Mouse (Mus musculus) spleen, postnatal 36 days (tissue): ENCODE data around the gene Tekt1.
A peak's percentile ranks its signal among the peaks of the same experiment; 100 is the strongest.

Source experiments
- DNase-seq, 2 experiments: peaks; one replicate each; pipeline ENCODE4 v3.0.0; 2022; ENCODE audit warnings: low spot score in 2 of 2, mixed read lengths in 1 of 2

The Tekt1 gene

GRCm38 (mm10) chr11:72342549-72343237, 19.5 kb downstream of the Tekt1 start:
- DNase-seq: peak in 1 of 2 experiments; percentile 19

- DNase-seq: no peak
Observed at GRCm38 (mm10) chr11:72339716-72340115, 22.5 kb downstream of the Tekt1 start.

- DNase-seq: no peak
Observed at GRCm38 (mm10) chr11:72338437-72338871, 23.8 kb downstream of the Tekt1 start.

DNA sequence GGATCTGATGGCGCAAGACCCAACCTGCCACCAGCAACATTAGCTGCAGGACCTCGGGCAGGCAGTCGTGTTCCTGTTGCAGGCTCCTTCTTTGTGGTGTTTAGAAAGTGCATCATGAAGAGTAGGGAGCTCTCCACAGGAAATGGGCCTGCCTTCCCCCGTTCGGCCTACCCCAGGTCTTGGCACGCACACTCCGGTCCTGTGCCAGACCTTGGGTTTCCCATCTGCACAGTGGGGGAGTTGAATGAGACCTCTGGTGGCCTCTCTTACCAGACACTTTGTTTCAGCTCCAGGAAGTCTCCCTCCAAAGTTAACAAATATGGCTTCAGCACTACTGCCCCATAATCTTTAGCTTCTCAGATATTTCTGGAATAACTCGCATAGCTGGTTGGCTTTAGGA, 25.5 kb downstream of the Tekt1 start:
- no peak for DNase-seq

- DNase-seq: no peak
Observed at GRCm38 (mm10) chr11:72334653-72335052, 27.6 kb downstream of the Tekt1 start.

DNA sequence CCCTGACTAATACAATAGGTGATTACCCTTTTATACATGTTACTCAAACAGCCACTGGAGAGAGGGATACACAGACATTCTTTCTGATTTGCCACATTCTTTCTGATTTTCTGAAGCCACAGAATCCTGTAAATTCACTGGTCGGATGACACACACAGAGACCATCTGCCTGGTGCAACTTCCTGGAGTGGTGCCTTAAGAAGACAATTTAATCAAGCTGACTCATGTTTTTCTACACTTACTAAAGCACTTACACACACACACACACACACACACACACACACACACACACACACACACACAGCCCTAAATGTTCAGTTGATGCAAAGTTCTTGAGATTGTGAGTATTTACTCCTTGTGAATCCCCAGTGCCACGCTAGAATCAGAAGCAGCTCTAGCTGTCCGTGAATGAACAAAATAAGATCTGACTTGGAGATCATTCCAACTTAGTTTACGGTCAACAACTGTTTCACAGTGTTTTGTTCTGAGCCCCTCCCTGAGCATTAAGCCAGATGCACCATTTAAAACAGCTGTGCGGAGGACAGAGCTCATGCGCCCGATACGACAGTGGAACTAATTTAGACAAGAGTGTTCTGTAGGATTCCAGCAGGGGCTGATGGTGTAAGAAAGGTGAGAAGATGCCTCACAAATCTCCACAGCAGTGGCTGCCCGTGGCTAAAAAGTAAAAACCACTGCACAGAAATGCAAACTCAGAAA, 29.1 kb downstream of the Tekt1 start:
- no peak for DNase-seq

GRCm38 (mm10) chr11:72325701-72326100, 36.5 kb downstream of the Tekt1 start:
- DNase-seq: no peak

DNA sequence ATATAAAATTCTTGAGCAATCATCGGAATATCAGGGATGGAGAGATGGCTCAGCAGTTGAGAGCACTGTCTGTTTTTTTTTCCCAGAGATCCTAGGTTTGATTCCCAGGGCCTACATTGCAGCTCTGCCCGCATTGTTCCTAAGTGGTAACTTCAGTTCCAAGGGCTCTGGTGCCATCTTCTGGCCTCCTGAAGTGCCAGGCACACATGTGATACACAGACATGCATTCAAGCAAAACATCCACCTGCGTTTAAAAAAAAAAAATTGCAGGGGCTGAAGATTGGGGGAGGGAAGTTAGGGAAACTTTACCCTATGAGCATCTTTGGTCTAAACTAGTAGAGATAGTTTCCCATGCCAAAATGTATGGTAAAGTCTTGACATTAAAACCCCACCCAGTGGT, 37.8 kb downstream of the Tekt1 start:
- DNase-seq: no peak

GRCm38 (mm10) chr11:72318026-72318425, 44.2 kb downstream of the Tekt1 start:
- no peak for DNase-seq

GRCm38 (mm10) chr11:72314151-72314895, 47.9 kb downstream of the Tekt1 start, which contains the start of gene Fbxo39:
Gene Fbxo39 (plus strand): TSS chr11:72314444.
- DNase-seq: no peak

- no peak for DNase-seq
Observed at GRCm38 (mm10) chr11:72311355-72312001, 50.8 kb downstream of the Tekt1 start.

DNA sequence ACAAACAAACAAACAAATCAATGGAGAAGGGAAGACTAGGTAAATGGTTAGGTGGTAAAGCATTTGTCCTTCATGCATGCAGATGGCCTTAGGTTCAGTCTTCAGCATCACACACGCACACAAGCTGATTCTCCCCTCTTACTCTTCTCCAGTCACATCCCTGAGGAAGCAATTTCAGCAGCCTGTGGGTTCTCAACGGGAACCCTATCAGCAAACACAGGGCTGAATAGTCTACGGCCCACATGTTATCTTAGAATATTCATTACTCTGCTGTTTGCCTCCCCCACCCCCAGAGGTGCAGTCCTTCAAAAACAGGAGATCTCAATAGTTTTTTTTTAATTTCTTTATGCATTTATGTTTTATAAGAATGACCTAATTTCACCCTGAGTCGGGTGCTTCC, 51.8 kb downstream of the Tekt1 start:
- no peak for DNase-seq

DNA sequence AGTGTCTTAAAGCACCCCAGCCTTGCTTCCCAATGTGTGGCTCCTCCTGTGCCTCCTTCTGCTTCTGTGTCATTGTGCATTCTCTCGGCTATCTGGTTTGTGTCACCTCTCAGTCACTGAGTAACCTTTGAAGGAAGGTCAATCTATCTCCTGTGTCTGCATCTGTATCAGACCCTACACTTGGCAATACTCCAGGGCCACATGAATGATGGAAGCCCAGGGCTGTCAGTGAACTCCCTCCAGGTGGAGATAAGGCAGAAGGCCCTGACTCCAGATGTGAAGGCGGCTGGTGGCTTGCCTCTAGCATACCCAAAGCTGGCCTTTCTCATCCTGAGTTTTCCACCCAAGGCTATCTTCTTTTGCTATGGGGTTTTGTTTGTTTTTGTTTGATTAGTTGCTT, 53.3 kb downstream of the Tekt1 start:
- peak in 1 of 2 experiments; percentile 23 for DNase-seq

DNA sequence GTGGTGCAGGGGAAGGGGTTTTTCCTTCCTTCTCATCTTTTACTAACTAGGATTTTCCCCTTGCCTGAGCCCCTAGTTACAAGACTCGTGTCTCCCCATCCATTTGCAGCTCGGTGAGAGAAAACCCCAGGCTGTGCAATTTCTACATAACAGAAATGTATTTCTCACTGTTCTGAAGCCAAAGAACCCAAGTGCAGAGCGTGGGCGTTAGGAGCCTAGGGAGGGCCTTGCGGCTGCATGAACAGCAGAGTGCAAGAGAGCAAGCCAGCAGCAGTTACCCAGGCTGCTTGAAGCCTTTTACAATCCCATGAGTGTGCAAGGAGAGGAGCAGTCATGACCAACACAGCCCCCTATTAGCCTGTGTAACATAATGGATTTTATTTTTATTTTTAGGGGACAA, 54.8 kb downstream of the Tekt1 start:
- no peak for DNase-seq

DNA sequence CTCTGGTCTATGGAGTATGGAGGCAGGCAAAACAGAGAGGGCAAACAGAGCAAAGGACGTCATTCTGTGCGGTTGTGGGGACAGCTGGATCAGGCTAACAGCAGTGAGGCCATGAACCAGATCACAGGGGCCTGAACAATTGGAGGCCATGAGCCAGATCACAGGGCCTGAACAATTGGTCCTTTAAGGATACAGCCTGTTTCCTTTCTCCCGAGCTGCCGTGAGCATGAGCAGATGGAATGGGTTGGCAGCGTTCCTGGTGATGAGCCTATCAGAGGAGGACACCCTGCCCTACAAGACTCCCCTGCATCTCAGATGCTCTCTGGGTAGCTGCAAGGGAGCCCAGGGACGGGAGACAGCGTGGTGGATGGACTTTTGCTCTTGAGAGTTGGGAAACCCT, 60.0 kb downstream of the Tekt1 start:
- no peak for DNase-seq

GRCm38 (mm10) chr11:72301334-72301733, 60.9 kb downstream of the Tekt1 start, which contains the start of gene Xaf1:
Gene Xaf1 (plus strand): TSS chr11:72301629.
- peak; percentile 65 to 72 for DNase-seq
